Mouse (Mus musculus) liver, embryonic 12.5 days (tissue): ENCODE data around the gene Lrp11. TPM values are rescaled to one million over a fixed set of nuclear protein-coding genes. Genes with fewer than 3 reads are reported as not detected.
"Not testable (repeated sequence)": the region's sequence is repeated elsewhere in the genome, so short reads cannot be mapped to it uniquely, and the experiment has no call there.

ENCODE experiments used
- ATAC-seq: fragments of 200-750 bp; cut with Nextera tagmentation; 2 replicates; pipeline ENCODE4 v1.8.0; 2017; ENCODE audit warnings: moderate number of reproducible peaks, mild to moderate bottlenecking, moderate library complexity
- H3K27ac ChIP-seq: fragments of 300-500 bp; sonication (generic); 2 replicates; pipeline ENCODE4 v1.5.1; 2016; ENCODE audit warnings: mild to moderate bottlenecking
- H3K27me3 ChIP-seq: fragments of 300-500 bp; sonication (generic); replicated peaks from 2 replicates; pipeline ENCODE4 v1.6.1; 2016; ENCODE audit warnings: mild to moderate bottlenecking, moderate library complexity
- H3K36me3 ChIP-seq: fragments of 300-500 bp; sonication (generic); 2 replicates; pipeline ENCODE4 v1.6.1; 2016; ENCODE audit warnings: mild to moderate bottlenecking, moderate library complexity
- H3K4me1 ChIP-seq: fragments of 300-500 bp; sonication (generic); 2 replicates; pipeline ENCODE4 v1.6.1; 2016
- H3K4me2 ChIP-seq: fragments of 300-500 bp; sonication (generic); 2 replicates; pipeline ENCODE4 v1.6.1; 2016; ENCODE audit warnings: mild to moderate bottlenecking, moderate library complexity
- H3K4me3 ChIP-seq: fragments of 300-500 bp; sonication (generic); 2 replicates; pipeline ENCODE4 v1.5.1; 2016; ENCODE audit warnings: mild to moderate bottlenecking, moderate library complexity
- H3K9ac ChIP-seq: fragments of 300-500 bp; sonication (generic); 2 replicates; pipeline ENCODE4 v1.6.1; 2016; ENCODE audit warnings: mild to moderate bottlenecking, moderate library complexity
- H3K9me3 ChIP-seq: fragments of 300-500 bp; sonication (generic); replicated peaks from 2 replicates; pipeline ENCODE4 v1.6.1; 2016; ENCODE audit warnings: mild to moderate bottlenecking, moderate library complexity
- WGBS: fragments of 180-500 bp; shearing (Covaris S2); methylation state at CpG from one replicate; pipeline ENCODE4 v1.1.7; 2016; ENCODE audit not compliant: insufficient replicate concordance; 5-methylcytosine and 5-hydroxymethylcytosine counted together
- polyA plus RNA-seq: library from polyadenylated mRNA; unstranded; fragments of >200 nt; fragmentation: Nextera tagmentation; extraction: Ambion mirVana; gene quantifications from 2 replicates; pipeline ENCODE4 v1.2.1, GENCODE M21; 2016

Gene Lrp11
- polyA plus RNA-seq, 1 experiment from 2014 or later, result 1.8 TPM

GRCm38 (mm10) chr10:7605168-7605567 lies 15.6 kb downstream of the Lrp11 start:
- no peak for ATAC-seq
- H3K36me3 ChIP-seq, result no peaks in the 10 kb centered on the region
- H3K9ac ChIP-seq, result no peak overlapping the region
- no peak overlapping the region for H3K4me3 ChIP-seq
- H3K4me1 ChIP-seq, result no peaks in the 10 kb centered on the region
- no peak overlapping the region for H3K27ac ChIP-seq
- no peaks in the 10 kb centered on the region for H3K27me3 ChIP-seq
- 51% methylated on average over 2 of the region's 2 CpGs for WGBS
- H3K4me2 ChIP-seq, result no peak overlapping the region
- no peaks in the 10 kb centered on the region for H3K9me3 ChIP-seq

DNA sequence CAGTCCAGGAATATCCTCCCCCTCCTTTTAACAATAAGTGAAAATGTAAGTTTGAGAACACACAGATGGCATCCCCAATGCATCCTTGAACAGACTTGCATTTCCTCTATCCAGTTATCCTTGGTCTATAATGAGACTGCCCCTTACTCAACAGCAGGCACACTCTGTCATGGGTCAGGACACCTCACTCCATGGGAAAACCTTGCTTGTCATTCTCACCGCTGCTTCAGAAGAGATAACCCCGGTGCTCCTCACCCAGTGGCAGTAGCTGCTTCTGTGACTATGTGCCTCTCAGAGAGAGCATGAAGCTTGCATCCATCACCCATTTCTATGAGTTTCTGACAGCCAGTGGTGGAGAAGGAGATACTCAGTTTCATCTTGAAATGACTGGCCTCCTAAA lies 16.8 kb downstream of the Lrp11 start:
- 64% methylated on average over 2 of the region's 2 CpGs for WGBS
- H3K36me3 ChIP-seq, result no peaks in the 10 kb centered on the region
- no peaks in the 10 kb centered on the region for H3K27me3 ChIP-seq
- H3K9me3 ChIP-seq, result no peaks in the 10 kb centered on the region
- H3K4me3 ChIP-seq, result no peak overlapping the region
- ATAC-seq, result no peak
- no peak overlapping the region for H3K4me2 ChIP-seq
- H3K9ac ChIP-seq, result no peak overlapping the region
- no peaks in the 10 kb centered on the region for H3K4me1 ChIP-seq
- H3K27ac ChIP-seq, result no peak overlapping the region

GRCm38 (mm10) chr10:7608611-7609010 lies 19.0 kb downstream of the Lrp11 start:
- no peaks in the 10 kb centered on the region for H3K27me3 ChIP-seq
- H3K9me3 ChIP-seq, result no peaks in the 10 kb centered on the region
- WGBS, result 78% methylated on average over 17 of the region's 17 CpGs
- H3K27ac ChIP-seq, result no peak overlapping the region
- no peaks in the 10 kb centered on the region for H3K36me3 ChIP-seq
- H3K9ac ChIP-seq, result no peak overlapping the region
- no peak for ATAC-seq
- no peak overlapping the region for H3K4me2 ChIP-seq
- no peak overlapping the region for H3K4me3 ChIP-seq
- no peaks in the 10 kb centered on the region for H3K4me1 ChIP-seq

- Histone ChIP-seq H3K4me3 (no peak overlapping the region), H3K27ac (no peak overlapping the region), H3K27me3 (no peaks in the 10 kb centered on the region), H3K4me1 (no peaks in the 10 kb centered on the region), H3K4me2 (no peak overlapping the region), H3K9ac (no peak overlapping the region), H3K36me3 (no peaks in the 10 kb centered on the region), H3K9me3 (no peaks in the 10 kb centered on the region)
- 66% methylated on average over 6 of the region's 6 CpGs for WGBS
- ATAC-seq, result no peak
These were observed 22.0 kb downstream of the Lrp11 start for GRCm38 (mm10) chr10:7611647-7612046.

DNA sequence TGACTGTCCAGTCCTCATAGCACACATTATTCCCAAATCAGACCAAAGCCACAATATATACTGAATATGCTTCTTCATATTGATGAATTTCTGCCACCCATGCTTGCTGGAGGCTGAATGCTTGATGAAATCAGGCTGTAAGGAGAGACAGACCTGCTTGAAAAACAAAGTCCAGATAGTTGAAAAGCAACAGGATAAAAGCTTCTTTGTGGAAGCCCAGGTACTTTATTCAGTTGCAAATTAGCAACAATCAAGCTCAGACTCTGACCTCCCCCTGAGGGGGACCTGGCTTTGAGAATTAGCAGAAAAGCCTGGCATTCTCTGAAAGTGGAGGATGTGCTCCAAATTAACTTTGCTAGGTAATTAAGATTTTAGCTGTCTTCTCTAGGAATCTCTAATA lies 22.6 kb downstream of the Lrp11 start:
- not testable (repeated sequence) for H3K27me3 ChIP-seq, H3K36me3 ChIP-seq, H3K4me3 ChIP-seq, ATAC-seq, H3K9ac ChIP-seq, H3K4me1 ChIP-seq, H3K4me2 ChIP-seq, H3K9me3 ChIP-seq, H3K27ac ChIP-seq

- Histone ChIP-seq H3K4me1 (no peaks in the 10 kb centered on the region), H3K9me3 (no peaks in the 10 kb centered on the region), H3K36me3 (no peaks in the 10 kb centered on the region), H3K27ac (no peak overlapping the region), H3K27me3 (no peaks in the 10 kb centered on the region), H3K4me3 (no peak overlapping the region), H3K4me2 (no peak overlapping the region), H3K9ac (no peak overlapping the region)
- ATAC-seq, result no peak
- 83% methylated on average over 8 of the region's 8 CpGs for WGBS
These were observed 25.2 kb downstream of the Lrp11 start for GRCm38 (mm10) chr10:7614834-7615233.

DNA sequence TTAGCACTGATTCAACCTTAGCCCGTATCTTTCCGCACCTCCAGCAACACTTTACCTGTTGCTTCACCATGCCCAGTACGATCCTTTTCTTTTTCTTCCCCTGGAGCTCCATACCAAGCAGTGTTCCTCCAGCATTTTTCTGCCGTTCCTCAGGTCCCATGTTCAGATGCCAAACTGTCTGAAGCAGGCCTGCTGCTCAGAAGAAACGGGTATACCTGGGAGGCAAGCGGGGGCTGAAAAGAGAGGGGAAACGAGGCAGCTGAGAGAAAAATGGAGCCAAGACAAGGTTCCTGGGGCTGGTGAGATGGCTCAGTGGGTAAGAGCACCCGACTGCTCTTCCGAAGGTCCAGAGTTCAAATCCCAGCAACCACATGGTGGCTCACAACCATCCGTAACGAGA lies 27.5 kb downstream of the Lrp11 start:
- H3K4me3 ChIP-seq, H3K9ac ChIP-seq, H3K4me2 ChIP-seq, H3K27me3 ChIP-seq, H3K36me3 ChIP-seq, H3K4me1 ChIP-seq, H3K9me3 ChIP-seq, ATAC-seq, H3K27ac ChIP-seq: not testable (repeated sequence)
- WGBS, result 77% methylated on average over 9 of the region's 11 CpGs

GRCm38 (mm10) chr10:7617556-7617955 lies 28.0 kb downstream of the Lrp11 start:
- H3K36me3 ChIP-seq, H3K27me3 ChIP-seq, H3K4me2 ChIP-seq, H3K9ac ChIP-seq, H3K4me1 ChIP-seq, ATAC-seq, H3K9me3 ChIP-seq, H3K4me3 ChIP-seq, H3K27ac ChIP-seq: not testable (repeated sequence)
- WGBS, result 64% methylated on average over 3 of the region's 3 CpGs

GRCm38 (mm10) chr10:7619821-7620241 lies 30.2 kb downstream of the Lrp11 start:
- Histone ChIP-seq H3K27me3 (no peaks in the 10 kb centered on the region), H3K27ac (no peak overlapping the region), H3K4me2 (no peak overlapping the region), H3K4me3 (no peak overlapping the region), H3K9me3 (no peaks in the 10 kb centered on the region), H3K36me3 (no peaks in the 10 kb centered on the region), H3K9ac (no peak overlapping the region), H3K4me1 (no peaks in the 10 kb centered on the region; the same call in 1 of the 2 replicates)
- 92% methylated on average over 5 of the region's 5 CpGs for WGBS
- no peak for ATAC-seq

- no peak for ATAC-seq
- whole genome bisulfite sequencing, result 77% methylated on average over 5 of the region's 5 CpGs
- H3K9me3 ChIP-seq, result no peaks in the 10 kb centered on the region
- no peak overlapping the region for H3K4me2 ChIP-seq
- H3K36me3 ChIP-seq, result no peaks in the 10 kb centered on the region
- no peaks in the 10 kb centered on the region; the same call in 1 of the 2 replicates for H3K4me1 ChIP-seq
- H3K4me3 ChIP-seq, result no peak overlapping the region
- no peaks in the 10 kb centered on the region for H3K27me3 ChIP-seq
- no peak overlapping the region for H3K27ac ChIP-seq
- no peak overlapping the region for H3K9ac ChIP-seq
These were observed 31.1 kb downstream of the Lrp11 start for GRCm38 (mm10) chr10:7620723-7621122.

DNA sequence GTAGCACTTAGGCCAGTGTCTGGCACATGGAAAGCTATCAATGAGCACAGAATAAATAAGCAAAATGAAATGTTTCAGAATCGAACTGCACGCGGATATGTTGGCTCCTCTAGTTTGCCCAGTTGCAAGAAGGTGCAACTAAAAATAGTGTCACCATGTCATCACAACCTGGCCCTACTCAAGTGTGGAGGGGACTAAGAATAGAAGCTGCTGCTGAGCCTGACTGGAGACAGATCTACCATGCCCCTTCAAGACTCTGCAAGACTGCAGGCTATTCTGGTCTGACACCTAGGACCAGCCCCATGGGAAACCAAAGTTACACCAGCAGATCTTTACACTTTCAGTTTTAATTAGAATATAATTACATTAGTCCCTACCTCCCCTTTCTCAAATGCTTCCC lies 32.8 kb downstream of the Lrp11 start:
- WGBS, result 82% methylated on average over 3 of the region's 3 CpGs
- Histone ChIP-seq H3K4me3 (no peak overlapping the region), H3K4me2 (no peak overlapping the region), H3K9me3 (no peaks in the 10 kb centered on the region), H3K27me3 (no peaks in the 10 kb centered on the region), H3K4me1 (no peaks in the 10 kb centered on the region; the same call in 1 of the 2 replicates), H3K27ac (no peak overlapping the region), H3K9ac (no peak overlapping the region), H3K36me3 (no peaks in the 10 kb centered on the region)
- ATAC-seq, result no peak

GRCm38 (mm10) chr10:7623861-7624518 lies 34.4 kb downstream of the Lrp11 start:
- Histone ChIP-seq H3K4me3 (no peak overlapping the region), H3K27me3 (no peaks in the 10 kb centered on the region), H3K9me3 (no peaks in the 10 kb centered on the region), H3K27ac (no peak overlapping the region), H3K4me1 (no peaks in the 10 kb centered on the region; the same call in 1 of the 2 replicates), H3K36me3 (peaks cover 13% of the 10 kb centered on the region), H3K4me2 (no peak overlapping the region), H3K9ac (no peak overlapping the region)
- no peak for ATAC-seq
- 87% methylated on average over 3 of the region's 3 CpGs for WGBS

GRCm38 (mm10) chr10:7629092-7629491 lies 39.5 kb downstream of the Lrp11 start:
- WGBS, result 81% methylated on average over 4 of the region's 4 CpGs

More at GRCm38 (mm10) chr10:7629092-7629491, 39.5 kb downstream of the Lrp11 start:
- no peaks in the 10 kb centered on the region for H3K27me3 ChIP-seq
- H3K27ac ChIP-seq, result no peak overlapping the region
- H3K4me3 ChIP-seq, result no peak overlapping the region
- ATAC-seq, result no peak
- no peak overlapping the region for H3K4me2 ChIP-seq
- no peak overlapping the region for H3K9ac ChIP-seq
- H3K9me3 ChIP-seq, result no peaks in the 10 kb centered on the region
- peaks cover 54% of the 10 kb centered on the region for H3K36me3 ChIP-seq
- H3K4me1 ChIP-seq, result no peaks in the 10 kb centered on the region; the same call in 1 of the 2 replicates
